ENCODE assay signal across 11 mouse cellular contexts in genomic region chr11:49609868-49610824, GRCm38 (mm10). TPM values are rescaled to one million over a fixed set of nuclear protein-coding genes. Genes with fewer than 3 reads are reported as not detected.
A peak's percentile ranks its signal among the peaks of the same experiment; 100 is the strongest.
DNase-seq lines count a peak whose midpoint lies in the region; ATAC-seq and TF ChIP-seq lines count a peak whose summit lies in the region.
"Not testable (repeated sequence)": the region's sequence is repeated elsewhere in the genome, so short reads cannot be mapped to it uniquely, and the experiment has no call there.
"Had no signal": no experiment of that assay in that cellular context is flagged by ENCODE, and none has a peak within 500 bp of the region (broad histone marks: within the 10 kb centered on the region; RNA-seq: fewer than 3 reads in every experiment).

No protein-coding gene starts in this region.

- WGBS in forebrain, embryonic 11.5 days = 2% methylated on average over 49 of the region's 52 CpGs
- 2% methylated on average over 52 of the region's 52 CpGs for WGBS in heart, embryonic 13.5 days
- WGBS in lung, embryonic 15.5 days = under 1% methylated on average over 52 of the region's 52 CpGs
- WGBS in midbrain, postnatal 0 days = 1% methylated on average over 45 of the region's 52 CpGs
- WGBS in thymus, adult 2 months = 5% methylated on average over 52 of the region's 52 CpGs

- peak; percentile 34; the same call in 1 of the 2 replicates for ATAC-seq in forebrain, embryonic 11.5 days (replicated peaks; ENCODE audit: low FRiP score)
- ATAC-seq in heart, embryonic 13.5 days (ENCODE audit: extremely low read depth, insufficient number of reproducible peaks, low FRiP score, low TSS enrichment) = not testable (repeated sequence)
- ATAC-seq in lung, embryonic 15.5 days (ENCODE audit: borderline replicate concordance, extremely low read depth, low FRiP score, low TSS enrichment) = peak; percentile 44
- ATAC-seq in midbrain, postnatal 0 days (ENCODE audit: low FRiP score) = peak; percentile 10; the same call in 1 of the 2 replicates

- not testable (repeated sequence) for H3K36me3 ChIP-seq in forebrain, embryonic 11.5 days (ENCODE audit: control insufficient read depth, insufficient read depth, low read length); heart, embryonic 13.5 days; lung, embryonic 15.5 days; midbrain, postnatal 0 days (ENCODE audit: insufficient read depth, low read length); thymus, adult 2 months (ENCODE audit: control insufficient read depth, insufficient read depth, low read length)

- H3K27ac ChIP-seq in forebrain, embryonic 11.5 days (ENCODE audit: low read depth, low read length); left cerebral cortex, adult 2 months; lung, embryonic 15.5 days; midbrain, postnatal 0 days (ENCODE audit: low read depth, low read length); thymus, adult 2 months (ENCODE audit: control insufficient read depth, insufficient read depth, low read length): not testable (repeated sequence)
- peak overlapping the region; percentile 4; the same call in 1 of the 2 replicates for H3K27ac ChIP-seq in heart, embryonic 13.5 days (replicated peaks)

- H3K9ac ChIP-seq in forebrain, embryonic 11.5 days (ENCODE audit: low read length); midbrain, postnatal 0 days (replicated peaks; ENCODE audit: low read length, poor library complexity, severe bottlenecking): not testable (repeated sequence)
- H3K9ac ChIP-seq in heart, embryonic 13.5 days = peak overlapping the region; percentile 80
- peak overlapping the region; percentile 36; the same call in 1 of the 2 replicates for H3K9ac ChIP-seq in lung, embryonic 15.5 days

- H3K27me3 ChIP-seq in forebrain, embryonic 11.5 days (ENCODE audit: control insufficient read depth, insufficient read depth, low read length) = peaks cover 19% of the 10 kb centered on the region
- peaks cover 49% of the 10 kb centered on the region for H3K27me3 ChIP-seq in heart, embryonic 13.5 days (replicated peaks)
- peaks cover 31% of the 10 kb centered on the region for H3K27me3 ChIP-seq in lung, embryonic 15.5 days
- H3K27me3 ChIP-seq in midbrain, postnatal 0 days (ENCODE audit: insufficient read depth, low read length); thymus, adult 2 months (ENCODE audit: control insufficient read depth, insufficient read depth, low read length): not testable (repeated sequence)

- intact Hi-C loops in left cerebral cortex, adult 2 months (cut with DNase I) = not testable (repeated sequence)

- not testable (repeated sequence) for TF ChIP-seq CTCF in left cerebral cortex, adult 2 months (IDR thresholded peaks at IDR 0.05); thymus, adult 2 months (IDR thresholded peaks at IDR 0.05; ENCODE audit: borderline replicate concordance, control insufficient read depth, extremely low read depth, insufficient read depth, low read length, poor library complexity)
- TF ChIP-seq CTCF in midbrain, postnatal 0 days (IDR thresholded peaks at IDR 0.05) = peak; percentile 16

- TF ChIP-seq POLR2A in thymus, adult 2 months (IDR thresholded peaks at IDR 0.05; ENCODE audit: control insufficient read depth, extremely low read depth, insufficient read depth, low read length, poor library complexity) = not testable (repeated sequence)

- peak overlapping the region; percentile 33 for H3K4me3 ChIP-seq in forebrain, embryonic 11.5 days (ENCODE audit: low read depth, low read length)
- H3K4me3 ChIP-seq in heart, embryonic 13.5 days = peak overlapping the region; percentile 67
- H3K4me3 ChIP-seq in left cerebral cortex, adult 2 months = peak overlapping the region; percentile 40
- peak overlapping the region; percentile 55 for H3K4me3 ChIP-seq in lung, embryonic 15.5 days
- peak overlapping the region; percentile 40 for H3K4me3 ChIP-seq in midbrain, postnatal 0 days (ENCODE audit: low read depth, low read length)
- H3K4me3 ChIP-seq in thymus, adult 2 months (ENCODE audit: control insufficient read depth, insufficient read depth, low read length) = peak overlapping the region; percentile 41

- not testable (repeated sequence) for H3K9me3 ChIP-seq in forebrain, embryonic 11.5 days (ENCODE audit: control insufficient read depth, low read length); heart, embryonic 13.5 days; lung, embryonic 15.5 days; midbrain, postnatal 0 days (ENCODE audit: low read length)

- H3K4me1 ChIP-seq in forebrain, embryonic 11.5 days (replicated peaks; ENCODE audit: control insufficient read depth, insufficient read depth, low read length); lung, embryonic 15.5 days; midbrain, postnatal 0 days (ENCODE audit: insufficient read depth, low read length); thymus, adult 2 months (replicated peaks; ENCODE audit: control insufficient read depth, insufficient read depth, low read length): not testable (repeated sequence)
- H3K4me1 ChIP-seq in heart, embryonic 13.5 days = peaks cover 25% of the 10 kb centered on the region

- DNase-seq in adrenal gland, postnatal 25 days = peak; percentile 58
- DNase-seq in forebrain, embryonic 11.5 days (ENCODE audit: low spot score); left cerebral cortex, adult 2 months (ENCODE audit: extremely low spot score in 1 of 2, low spot score in 2 of 2); midbrain, postnatal 0 days (ENCODE audit: low spot score); thymus, adult 2 months: not testable (repeated sequence)
- DNase-seq in induced T-regulatory cell, adult 2 months (ENCODE audit: low read depth) = peak; percentile 19

- H3K4me2 ChIP-seq in forebrain, embryonic 11.5 days (ENCODE audit: low read depth, low read length, severe bottlenecking) = peak overlapping the region; percentile 54
- peak overlapping the region; percentile 81 for H3K4me2 ChIP-seq in heart, embryonic 13.5 days
- H3K4me2 ChIP-seq in lung, embryonic 15.5 days = peak overlapping the region; percentile 77
- H3K4me2 ChIP-seq in midbrain, postnatal 0 days (ENCODE audit: low read depth, low read length, poor library complexity, severe bottlenecking) = peak overlapping the region; percentile 56

RNA-seq across cellular contexts. Expression of gene Flt4, which starts 1.1 kb away (rescaled TPM):
- total RNA-seq in adrenal gland, postnatal 25 days (2021) = 15.3 and 20.1 TPM in 2 replicates
- 4.1 and 4.2 TPM in 2 replicates for polyA plus RNA-seq in forebrain, embryonic 11.5 days (2014; fragmentation: Nextera tagmentation; extraction: Ambion mirVana)
- 7.4 and 8.3 TPM in 2 replicates for polyA plus RNA-seq in heart, embryonic 13.5 days (2015; fragmentation: Nextera tagmentation; extraction: Ambion mirVana)
- 1 to 10 TPM; 2.4 TPM for total RNA-seq in left cerebral cortex, adult 2 months (2021)
- 9.0 and 9.3 TPM in 2 replicates for polyA plus RNA-seq in lung, embryonic 15.5 days (2015; fragmentation: Nextera tagmentation; extraction: Ambion mirVana)
- total RNA-seq in midbrain, postnatal 0 days (2014; rRNA removed) = 2.6 and 2.8 TPM in 2 replicates
- polyA plus RNA-seq in midbrain, postnatal 0 days (2015; fragmentation: Nextera tagmentation; extraction: Ambion mirVana) = 1.3 and 1.4 TPM in 2 replicates
- polyA plus RNA-seq in thymus, adult 2 months (2012; rRNA removed) = 1.2 and 1.4 TPM in 2 replicates
- total RNA-seq: neutrophil, adult 5-6 weeks had no signal

RNA-seq across cellular contexts. Expression of gene Scgb3a1, which starts 53.3 kb away (rescaled TPM):
- total RNA-seq in adrenal gland, postnatal 25 days (2021) = not detected in 2 replicates
- polyA plus RNA-seq in forebrain, embryonic 11.5 days (2014; fragmentation: Nextera tagmentation; extraction: Ambion mirVana) = not detected in 2 replicates
- polyA plus RNA-seq in heart, embryonic 13.5 days (2015; fragmentation: Nextera tagmentation; extraction: Ambion mirVana) = 0.44 TPM in 1 of 2 replicates, not detected in the other
- not detected for total RNA-seq in left cerebral cortex, adult 2 months (2021)
- 0.81 TPM in 1 of 2 replicates, not detected in the other for polyA plus RNA-seq in lung, embryonic 15.5 days (2015; fragmentation: Nextera tagmentation; extraction: Ambion mirVana)
- total RNA-seq in midbrain, postnatal 0 days (2014; rRNA removed) = not detected in 2 replicates
- 0.59 TPM in 1 of 2 replicates, not detected in the other for polyA plus RNA-seq in midbrain, postnatal 0 days (2015; fragmentation: Nextera tagmentation; extraction: Ambion mirVana)
- polyA plus RNA-seq in thymus, adult 2 months (2012; rRNA removed) = 3.0 and 7.8 TPM in 2 replicates
- total RNA-seq: neutrophil, adult 5-6 weeks had no signal
- polyA plus RNA-seq: erythroblast, embryonic 14.5 days had no signal

RNA-seq across cellular contexts. Expression of gene Olfr1380, which starts 53.5 kb away (rescaled TPM):
- total RNA-seq in adrenal gland, postnatal 25 days (2021) = not detected in 2 replicates
- not detected in 2 replicates for polyA plus RNA-seq in forebrain, embryonic 11.5 days (2014; fragmentation: Nextera tagmentation; extraction: Ambion mirVana)
- polyA plus RNA-seq in heart, embryonic 13.5 days (2015; fragmentation: Nextera tagmentation; extraction: Ambion mirVana) = not detected in 2 replicates
- not detected for total RNA-seq in left cerebral cortex, adult 2 months (2021)
- not detected in 2 replicates for polyA plus RNA-seq in lung, embryonic 15.5 days (2015; fragmentation: Nextera tagmentation; extraction: Ambion mirVana)
- total RNA-seq in midbrain, postnatal 0 days (2014; rRNA removed) = not detected in 2 replicates
- not detected in 2 replicates for polyA plus RNA-seq in midbrain, postnatal 0 days (2015; fragmentation: Nextera tagmentation; extraction: Ambion mirVana)
- polyA plus RNA-seq in thymus, adult 2 months (2012; rRNA removed) = not detected in 2 replicates
- total RNA-seq: heart, postnatal 25 days; neutrophil, adult 5-6 weeks had no signal
- polyA plus RNA-seq: erythroblast, embryonic 14.5 days had no signal
